Mouse (Mus musculus) liver, postnatal 0 days (tissue): ENCODE results near the gene Aox1. TPM values are rescaled to one million over a fixed set of nuclear protein-coding genes. Genes with fewer than 3 reads are reported as not detected.

Experiments used
- ATAC-seq: fragments of 200-750 bp; cut with Nextera tagmentation; 2 replicates; pipeline ENCODE4 v1.8.0; 2017; ENCODE audit warnings: mild to moderate bottlenecking, moderate library complexity
- DNase-seq: peaks from one replicate; pipeline ENCODE4 v3.0.0-alpha.2; 2016
- H3K27ac ChIP-seq: fragments of 300-500 bp; sonication (generic); 2 replicates; pipeline ENCODE4 v1.5.1; 2014; ENCODE audit warnings: antibody characterized with exemption, moderate library complexity, mild to moderate bottlenecking, low read depth
- H3K27me3 ChIP-seq: fragments of 300-500 bp; sonication (generic); 2 replicates; pipeline ENCODE4 v1.6.1; 2014; ENCODE audit warnings: low read length, control low read depth, mixed read lengths; ENCODE audit not compliant: insufficient read depth
- H3K36me3 ChIP-seq: fragments of 300-500 bp; sonication (generic); replicated peaks from 2 replicates; pipeline ENCODE4 v1.6.1; 2014; ENCODE audit warnings: mild to moderate bottlenecking, control low read depth, low read length, moderate library complexity, mixed read lengths; ENCODE audit not compliant: insufficient read depth
- H3K4me1 ChIP-seq: fragments of 300-500 bp; sonication (generic); 2 replicates; pipeline ENCODE4 v1.6.1; 2014; ENCODE audit warnings: antibody characterized with exemption, mild to moderate bottlenecking, control low read depth; ENCODE audit not compliant: insufficient read depth
- H3K4me2 ChIP-seq: fragments of 300-500 bp; sonication (generic); 2 replicates; pipeline ENCODE4 v1.6.1; 2014; ENCODE audit warnings: low read depth, mild to moderate bottlenecking, low read length, moderate library complexity, mixed read lengths
- H3K4me3 ChIP-seq: fragments of 300-500 bp; sonication (generic); 2 replicates; pipeline ENCODE4 v1.5.1; 2014; ENCODE audit warnings: low read depth, low read length
- H3K9ac ChIP-seq: fragments of 300-500 bp; sonication (generic); replicated peaks from 2 replicates; pipeline ENCODE4 v1.6.1; 2014; ENCODE audit warnings: mild to moderate bottlenecking, moderate library complexity
- H3K9me3 ChIP-seq: fragments of 300-500 bp; sonication (generic); 2 replicates; pipeline ENCODE4 v1.6.1; 2016; ENCODE audit warnings: mild to moderate bottlenecking, control low read depth, low read length, mixed read lengths
- CTCF ChIP-seq: sonication (generic); IDR thresholded peaks from 2 replicates; pipeline ENCODE4 v1.5.1; 2016; ENCODE audit warnings: antibody characterized with exemption, low read depth
- EP300 ChIP-seq: IDR thresholded peaks from 2 replicates; pipeline ENCODE4 v1.6.1; 2016; ENCODE audit warnings: antibody characterized with exemption, low read depth, mild to moderate bottlenecking
- WGBS: fragments of 180-500 bp; shearing (Covaris S2); extraction: QIAGEN DNeasy Blood & Tissue Kit; methylation state at CpG from one replicate; pipeline ENCODE4 v1.1.7; 2014; ENCODE audit not compliant: insufficient replicate concordance; 5-methylcytosine and 5-hydroxymethylcytosine counted together
- polyA plus RNA-seq: library from polyadenylated mRNA; unstranded; fragments of >200 nt; fragmentation: Nextera tagmentation; extraction: Ambion mirVana; gene quantifications from 2 replicates; pipeline ENCODE4 v1.2.1, GENCODE M21; 2015

The Aox1 gene
- polyA plus RNA-seq, 1 experiment from 2014 or later = 0.42 TPM

GRCm38 (mm10) chr1:58097338-58097737, 67.6 kb downstream of the Aox1 start:
- DNase-seq (no peak), ATAC-seq (no peak)
- TF ChIP-seq EP300 (no peak), CTCF (no peak)
- Histone ChIP-seq H3K9me3 (no peaks in the 10 kb centered on the region), H3K4me3 (no peak overlapping the region), H3K4me2 (no peak overlapping the region), H3K36me3 (no peaks in the 10 kb centered on the region), H3K9ac (no peak overlapping the region), H3K27ac (no peak overlapping the region), H3K4me1 (peaks cover 4% of the 10 kb centered on the region), H3K27me3 (no peaks in the 10 kb centered on the region)
- WGBS = 78% methylated on average over 6 of the region's 6 CpGs

- no peaks in the 10 kb centered on the region for H3K9me3 ChIP-seq
- no peak for ATAC-seq
- no peaks in the 10 kb centered on the region for H3K36me3 ChIP-seq
- H3K9ac ChIP-seq = no peak overlapping the region
- no peak for DNase-seq
- no peak overlapping the region for H3K27ac ChIP-seq
- no peak overlapping the region for H3K4me3 ChIP-seq
- no peak for TF ChIP-seq EP300
- no peak for TF ChIP-seq CTCF
- H3K4me1 ChIP-seq = peaks cover 4% of the 10 kb centered on the region
- no peak overlapping the region for H3K4me2 ChIP-seq
- H3K27me3 ChIP-seq = no peaks in the 10 kb centered on the region
Measured at GRCm38 (mm10) chr1:58099119-58099518, 69.4 kb downstream of the Aox1 start.

- Histone ChIP-seq H3K4me1 (peaks cover 4% of the 10 kb centered on the region), H3K4me2 (no peak overlapping the region), H3K27me3 (no peaks in the 10 kb centered on the region), H3K36me3 (no peaks in the 10 kb centered on the region), H3K9ac (no peak overlapping the region), H3K9me3 (no peaks in the 10 kb centered on the region), H3K4me3 (no peak overlapping the region), H3K27ac (peak overlapping the region; percentile 91)
- TF ChIP-seq CTCF (no peak), EP300 (peak; percentile 71; the same call in 1 of the 2 replicates)
- DNase-seq (peak; percentile 19), ATAC-seq (peak; percentile 92)
- 31% methylated on average over 2 of the region's 2 CpGs for WGBS
Measured at GRCm38 (mm10) chr1:58101531-58102146, 71.9 kb downstream of the Aox1 start.

- DNase-seq = no peak
- no peak overlapping the region for H3K4me2 ChIP-seq
- H3K27me3 ChIP-seq = no peaks in the 10 kb centered on the region
- H3K36me3 ChIP-seq = no peaks in the 10 kb centered on the region
- no peak for TF ChIP-seq CTCF
- no peak for TF ChIP-seq EP300
- 43% methylated on average over 7 of the region's 7 CpGs for WGBS
- H3K9me3 ChIP-seq = no peaks in the 10 kb centered on the region
- H3K4me1 ChIP-seq = peaks cover 4% of the 10 kb centered on the region
- H3K4me3 ChIP-seq = no peak overlapping the region
- H3K27ac ChIP-seq = peak overlapping the region; percentile 91; the same call in 1 of the 2 replicates
- no peak overlapping the region for H3K9ac ChIP-seq
- ATAC-seq = no peak
Measured at GRCm38 (mm10) chr1:58102494-58102893, 72.8 kb downstream of the Aox1 start.

- 75% methylated on average over 6 of the region's 6 CpGs for WGBS
Measured at GRCm38 (mm10) chr1:58105685-58106084, 76.0 kb downstream of the Aox1 start.

GRCm38 (mm10) chr1:58107066-58107465, 77.3 kb downstream of the Aox1 start:
- no peak overlapping the region for H3K4me3 ChIP-seq
- ATAC-seq = no peak
- no peak overlapping the region for H3K4me2 ChIP-seq
- no peaks in the 10 kb centered on the region for H3K4me1 ChIP-seq
- H3K36me3 ChIP-seq = no peaks in the 10 kb centered on the region
- no peaks in the 10 kb centered on the region for H3K27me3 ChIP-seq
- H3K27ac ChIP-seq = no peak overlapping the region
- 72% methylated on average over 2 of the region's 2 CpGs for WGBS
- no peak for DNase-seq
- H3K9ac ChIP-seq = no peak overlapping the region
- H3K9me3 ChIP-seq = no peaks in the 10 kb centered on the region
- TF ChIP-seq CTCF = no peak
- no peak for TF ChIP-seq EP300

More at GRCm38 (mm10) chr1:58105685-58106084, 76.0 kb downstream of the Aox1 start:
- H3K27me3 ChIP-seq = no peaks in the 10 kb centered on the region
- peaks cover 4% of the 10 kb centered on the region for H3K4me1 ChIP-seq
- TF ChIP-seq CTCF = no peak
- no peak for TF ChIP-seq EP300
- no peak for DNase-seq
- no peak for ATAC-seq
- no peak overlapping the region for H3K27ac ChIP-seq
- H3K36me3 ChIP-seq = no peaks in the 10 kb centered on the region
- H3K9ac ChIP-seq = no peak overlapping the region
- H3K9me3 ChIP-seq = no peaks in the 10 kb centered on the region
- no peak overlapping the region for H3K4me3 ChIP-seq
- no peak overlapping the region for H3K4me2 ChIP-seq

GRCm38 (mm10) chr1:58110241-58110640, 80.5 kb downstream of the Aox1 start:
- H3K9me3 ChIP-seq = no peaks in the 10 kb centered on the region
- H3K36me3 ChIP-seq = no peaks in the 10 kb centered on the region
- ATAC-seq (no peak), DNase-seq (no peak)
- no peak overlapping the region for H3K4me3 ChIP-seq
- H3K27me3 ChIP-seq = no peaks in the 10 kb centered on the region
- 80% methylated on average over 5 of the region's 5 CpGs for WGBS
- peaks cover 9% of the 10 kb centered on the region; the same call in 1 of the 2 replicates for H3K4me1 ChIP-seq
- no peak overlapping the region for H3K27ac ChIP-seq
- H3K9ac ChIP-seq = no peak overlapping the region
- TF ChIP-seq EP300 (no peak), CTCF (no peak)
- H3K4me2 ChIP-seq = no peak overlapping the region
